Mouse (Mus musculus): ENCODE data around the gene Anp32a. TPM values are rescaled to one million over a fixed set of nuclear protein-coding genes. Genes with fewer than 3 reads are reported as not detected.
A peak's percentile ranks its signal among the peaks of the same experiment; 100 is the strongest.

The Anp32a gene
- total and polyA plus RNA-seq, 3 experiments, result 28.8 to 204 (median 189) TPM

DNA sequence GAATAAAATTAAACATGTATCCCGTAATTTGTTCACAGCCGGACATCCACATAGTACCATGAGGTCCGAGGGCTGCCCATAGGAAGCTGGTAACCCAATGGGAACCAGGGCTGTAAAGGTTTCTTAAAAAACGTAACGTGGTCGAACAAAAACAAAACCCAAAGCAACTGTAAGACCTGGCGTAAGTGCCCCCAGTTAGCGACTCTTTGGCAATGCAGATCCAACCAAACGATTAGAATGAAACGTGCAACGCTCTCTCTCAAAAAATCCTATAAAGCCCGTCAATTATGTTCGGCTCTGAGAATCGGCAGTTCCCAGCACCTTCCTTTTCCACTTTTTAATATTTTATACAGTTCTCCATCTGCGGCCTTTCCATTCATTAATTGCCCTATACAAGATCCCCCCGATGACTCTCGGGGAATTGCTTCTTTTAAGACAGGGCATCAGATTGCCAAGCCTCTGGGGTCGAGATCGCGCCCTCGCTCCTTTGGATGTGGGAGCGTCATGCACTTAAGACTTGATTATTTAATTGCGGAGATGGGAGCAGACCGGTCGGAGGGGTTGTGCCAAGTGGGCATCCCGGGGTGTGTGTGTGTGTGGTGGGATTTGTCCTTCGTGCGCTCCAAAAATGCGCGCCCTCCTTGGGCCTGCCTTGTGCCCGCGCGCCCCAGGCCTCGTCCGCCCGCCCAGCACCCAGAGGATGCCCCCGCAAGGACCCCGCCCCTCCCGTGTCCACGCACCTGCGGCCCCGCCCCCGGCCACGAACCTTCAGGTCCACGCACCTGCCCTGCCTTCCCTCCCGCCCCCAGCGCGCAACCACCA is 581 bp upstream of the Anp32a start:
- TF ChIP-seq POLR2A (IDR thresholded peaks at IDR 0.05; ENCODE audit: insufficient read depth, low read depth, low read length) (no peak), EP300 (IDR thresholded peaks at IDR 0.05; ENCODE audit: insufficient read depth, low read depth, low read length) (no peak), CTCF (IDR thresholded peaks at IDR 0.05) (no peak)
- Histone ChIP-seq H3K27ac (peak overlapping the region; percentile 100), H3K4me1 (ENCODE audit: control insufficient read depth, insufficient read depth, low read length) (peaks cover 12% of the 10 kb centered on the region), H3K27me3 (ENCODE audit: control insufficient read depth, insufficient read depth, low read length) (no peaks in the 10 kb centered on the region), H3K9ac (ENCODE audit: low read depth, low read length) (peak overlapping the region; percentile 85), H3K36me3 (ENCODE audit: control insufficient read depth, insufficient read depth, low read length) (peaks cover 3% of the 10 kb centered on the region; the same call in 1 of the 2 replicates), H3K79me2 (replicated peaks; ENCODE audit: control insufficient read depth, insufficient read depth, low read length) (peaks cover 7% of the 10 kb centered on the region), H3K4me3 (peak overlapping the region; percentile 86)
- DNase-seq, result no peak
- 5% methylated on average over 47 of the region's 48 CpGs for WGBS
- intact Hi-C loops (cut with DNase I), result no loop called here

DNA sequence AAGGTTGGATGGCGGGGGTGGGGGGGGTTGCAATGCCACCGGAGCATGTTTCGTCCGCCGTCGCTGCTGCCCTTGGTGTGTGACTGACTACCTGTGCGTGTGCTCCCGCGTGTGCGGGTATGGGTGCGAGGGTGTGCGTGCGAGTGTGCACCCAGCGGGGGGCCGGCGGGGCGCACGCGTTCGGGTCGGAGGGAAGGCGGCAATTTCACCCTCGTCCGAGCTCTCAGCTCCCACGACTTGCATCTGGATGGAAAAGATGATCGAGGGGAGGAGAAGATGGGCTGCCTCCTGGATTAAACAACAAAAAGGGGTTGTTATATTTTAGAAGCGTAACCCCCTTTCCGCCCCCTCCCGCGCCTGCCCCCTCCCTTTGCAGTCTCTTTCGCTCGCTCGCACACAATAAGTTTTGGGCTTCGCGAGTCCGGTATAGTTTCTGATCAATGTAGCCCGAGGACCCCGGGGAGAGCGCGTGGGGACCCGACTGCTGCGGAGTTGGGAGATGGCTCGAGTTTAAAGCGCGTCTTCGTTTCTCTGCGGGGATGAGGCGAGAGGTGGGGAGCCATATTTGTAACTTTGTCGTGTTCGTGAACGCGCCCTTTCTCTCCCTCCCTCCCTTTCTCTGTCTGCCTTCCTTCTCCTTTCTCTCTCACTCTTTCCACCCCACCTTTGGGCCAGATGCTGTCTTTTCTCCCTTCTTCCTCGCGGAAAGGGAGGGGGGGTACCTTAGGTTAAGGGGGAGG is 778 bp downstream of the Anp32a start:
- Histone ChIP-seq H3K27ac (peak overlapping the region; percentile 100), H3K79me2 (replicated peaks; ENCODE audit: control insufficient read depth, insufficient read depth, low read length) (peaks cover 7% of the 10 kb centered on the region), H3K9ac (ENCODE audit: low read depth, low read length) (peak overlapping the region; percentile 99), H3K4me3 (peak overlapping the region; percentile 86), H3K4me1 (ENCODE audit: control insufficient read depth, insufficient read depth, low read length) (peaks cover 16% of the 10 kb centered on the region), H3K36me3 (ENCODE audit: control insufficient read depth, insufficient read depth, low read length) (peaks cover 3% of the 10 kb centered on the region; the same call in 1 of the 2 replicates), H3K27me3 (ENCODE audit: control insufficient read depth, insufficient read depth, low read length) (no peaks in the 10 kb centered on the region)
- no peak for TF ChIP-seq CTCF (IDR thresholded peaks at IDR 0.05)
- peak; percentile 66 to 75 for DNase-seq
- under 1% methylated on average over 53 of the region's 54 CpGs for WGBS
- intact Hi-C loops (cut with DNase I), result loop anchor here (2.0 kb wide), 1 partner anchor 73 kb away; no protein-coding TSS in a partner anchor

DNA sequence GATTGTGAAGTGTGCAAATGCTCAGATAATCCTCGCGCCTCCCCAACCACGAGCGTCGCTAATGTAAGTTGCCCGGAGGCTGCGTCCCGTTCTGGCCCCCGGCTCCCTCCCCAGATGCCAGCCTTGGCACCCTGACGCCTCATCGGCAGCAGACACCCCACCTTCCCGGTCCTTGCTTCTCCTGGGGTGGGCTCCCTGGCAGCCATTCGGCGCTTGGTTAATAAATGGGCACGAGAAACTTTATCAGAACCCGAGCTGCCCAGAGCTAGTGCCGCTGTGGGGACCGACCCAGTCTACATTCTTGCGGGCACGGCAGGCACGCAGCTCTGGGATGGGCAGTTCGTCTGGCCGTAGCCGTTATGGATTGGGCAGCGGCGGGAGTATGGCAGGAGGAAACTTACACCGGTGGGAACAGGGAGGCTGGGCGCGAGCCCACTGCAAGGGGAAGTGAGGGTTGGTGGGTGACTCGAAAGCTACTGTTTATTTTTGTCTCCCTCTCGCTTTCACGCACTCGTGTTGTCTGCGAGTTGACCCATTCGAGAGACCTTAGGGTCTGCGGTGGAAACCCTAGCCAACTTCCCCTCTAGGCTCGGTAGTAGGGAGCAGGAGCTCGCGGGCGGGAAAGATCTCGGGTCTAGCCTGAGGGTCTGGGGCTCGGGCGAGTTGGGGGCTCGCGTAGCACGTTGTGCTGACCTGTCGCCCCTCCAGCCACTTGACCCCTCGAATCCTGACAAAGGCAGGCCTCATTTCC is 1.5 kb downstream of the Anp32a start:
- Histone ChIP-seq H3K4me3 (peak overlapping the region; percentile 86), H3K9ac (ENCODE audit: low read depth, low read length) (peak overlapping the region; percentile 99), H3K4me1 (ENCODE audit: control insufficient read depth, insufficient read depth, low read length) (peaks cover 19% of the 10 kb centered on the region), H3K79me2 (replicated peaks; ENCODE audit: control insufficient read depth, insufficient read depth, low read length) (peaks cover 9% of the 10 kb centered on the region), H3K36me3 (ENCODE audit: control insufficient read depth, insufficient read depth, low read length) (peaks cover under 1% of the 10 kb centered on the region; the same call in 1 of the 2 replicates), H3K27ac (peak overlapping the region; percentile 100), H3K27me3 (ENCODE audit: control insufficient read depth, insufficient read depth, low read length) (no peaks in the 10 kb centered on the region)
- TF ChIP-seq POLR2A (IDR thresholded peaks at IDR 0.05; ENCODE audit: insufficient read depth, low read depth, low read length), result peak; percentile 39; the same call in 1 of the 2 replicates
- TF ChIP-seq EP300 (IDR thresholded peaks at IDR 0.05; ENCODE audit: insufficient read depth, low read depth, low read length), result no peak
- TF ChIP-seq CTCF (IDR thresholded peaks at IDR 0.05), result no peak
- DNase-seq, result peak; percentile 77 to 82
- under 1% methylated on average over 48 of the region's 48 CpGs for WGBS
- intact Hi-C loops (cut with DNase I), result loop anchor here (1.0 to 2.0 kb wide), 2 partner anchors 31 to 72 kb away; no protein-coding TSS in a partner anchor

DNA sequence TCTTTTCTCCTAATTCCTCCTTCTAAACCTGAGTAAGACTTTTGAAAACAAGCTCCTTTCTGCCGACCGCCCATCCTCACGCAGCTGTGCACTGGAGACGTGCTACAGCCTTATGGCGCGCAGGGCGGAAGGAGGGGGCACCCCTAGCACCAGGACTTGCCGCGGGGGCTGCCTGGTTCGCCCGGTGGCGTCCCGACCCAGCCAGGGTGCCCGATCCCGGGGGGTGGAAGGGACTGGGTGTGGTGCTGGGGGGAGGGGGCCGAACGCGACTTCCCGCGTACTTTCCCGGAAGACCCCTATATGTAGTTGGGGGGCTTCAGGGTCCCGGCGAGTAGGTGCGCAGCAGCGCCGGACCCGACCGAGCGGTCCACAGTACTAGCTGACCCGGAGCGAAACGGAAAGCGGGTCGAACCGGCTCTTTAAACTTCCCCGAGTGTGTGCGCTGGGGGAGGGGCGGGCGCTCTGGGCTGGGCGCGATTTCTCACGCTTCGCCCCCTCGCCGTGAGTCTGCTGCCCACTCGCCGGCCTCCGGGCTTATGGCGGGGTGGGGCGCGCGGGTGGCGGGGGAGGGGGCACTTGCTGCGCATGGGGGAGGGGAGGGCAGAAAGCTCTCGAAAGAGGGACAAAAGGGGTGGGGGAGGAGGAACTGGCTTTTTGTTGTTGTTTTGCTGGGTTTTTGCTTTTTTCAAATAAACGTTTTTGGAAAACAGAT is 2.3 kb downstream of the Anp32a start:
- peaks cover 9% of the 10 kb centered on the region for H3K79me2 ChIP-seq (replicated peaks; ENCODE audit: control insufficient read depth, insufficient read depth, low read length)
- no peaks in the 10 kb centered on the region for H3K27me3 ChIP-seq (ENCODE audit: control insufficient read depth, insufficient read depth, low read length)
- peak; percentile 89 to 90 for DNase-seq
- H3K4me1 ChIP-seq (ENCODE audit: control insufficient read depth, insufficient read depth, low read length), result peaks cover 19% of the 10 kb centered on the region
- TF ChIP-seq CTCF (IDR thresholded peaks at IDR 0.05), result no peak
- TF ChIP-seq POLR2A (IDR thresholded peaks at IDR 0.05; ENCODE audit: insufficient read depth, low read depth, low read length), result peak; percentile 53; the same call in 1 of the 2 replicates
- H3K4me3 ChIP-seq, result peak overlapping the region; percentile 86
- intact Hi-C loops (cut with DNase I), result loop anchor here (1.0 to 2.0 kb wide), 2 partner anchors 30 to 71 kb away; no protein-coding TSS in a partner anchor
- WGBS, result under 1% methylated on average over 53 of the region's 56 CpGs
- H3K27ac ChIP-seq, result peak overlapping the region; percentile 100
- no peaks in the 10 kb centered on the region; the same call in 1 of the 2 replicates for H3K36me3 ChIP-seq (ENCODE audit: control insufficient read depth, insufficient read depth, low read length)
- H3K9ac ChIP-seq (ENCODE audit: low read depth, low read length), result peak overlapping the region; percentile 99

DNA sequence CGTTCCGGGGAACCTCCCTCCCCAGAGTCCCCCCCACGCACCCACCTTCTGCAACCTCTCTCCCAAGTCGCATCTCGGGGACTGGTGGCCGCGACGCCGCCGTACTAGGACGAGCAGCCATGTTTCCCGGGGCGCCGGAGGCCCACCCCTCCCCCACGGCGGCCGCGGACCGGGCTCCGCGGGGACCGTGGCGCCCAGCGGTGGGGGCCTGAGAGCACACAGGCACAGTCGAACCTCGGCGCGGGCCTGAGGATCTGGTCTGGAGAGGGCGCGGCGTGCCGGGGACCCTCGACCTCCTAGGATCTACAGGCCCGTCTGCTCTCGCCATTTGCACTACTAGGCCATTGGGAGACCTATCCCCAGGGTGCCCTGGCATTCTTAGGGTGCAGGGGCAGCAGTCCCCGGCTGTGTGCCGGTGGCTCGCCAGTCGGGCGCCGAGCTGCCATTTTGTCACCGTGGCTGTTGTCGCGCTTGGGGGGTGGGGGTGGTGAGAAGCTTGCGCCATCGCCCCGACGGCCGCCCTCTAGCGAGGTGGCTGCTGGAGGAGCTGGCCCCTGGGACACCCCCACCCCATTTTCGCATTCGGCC is 2.9 kb downstream of the Anp32a start:
- peaks cover 14% of the 10 kb centered on the region for H3K4me1 ChIP-seq (ENCODE audit: control insufficient read depth, insufficient read depth, low read length)

More for the DNA sequence above, 2.9 kb downstream of the Anp32a start:
- peaks cover 9% of the 10 kb centered on the region for H3K79me2 ChIP-seq (replicated peaks; ENCODE audit: control insufficient read depth, insufficient read depth, low read length)
- intact Hi-C loops (cut with DNase I), result loop anchor here (1.0 to 2.0 kb wide), 3 partner anchors 19 to 71 kb away; no protein-coding TSS in a partner anchor
- peak overlapping the region; percentile 99 for H3K9ac ChIP-seq (ENCODE audit: low read depth, low read length)
- DNase-seq, result peak; percentile 85
- H3K36me3 ChIP-seq (ENCODE audit: control insufficient read depth, insufficient read depth, low read length), result no peaks in the 10 kb centered on the region; the same call in 1 of the 2 replicates
- WGBS, result under 1% methylated on average over 51 of the region's 52 CpGs
- H3K4me3 ChIP-seq, result peak overlapping the region; percentile 86
- no peaks in the 10 kb centered on the region for H3K27me3 ChIP-seq (ENCODE audit: control insufficient read depth, insufficient read depth, low read length)
- TF ChIP-seq EP300 (IDR thresholded peaks at IDR 0.05; ENCODE audit: insufficient read depth, low read depth, low read length), result no peak
- 0 out of 2 replicates have a peak, but pooled peaks have one; percentile 3 for TF ChIP-seq POLR2A (IDR thresholded peaks at IDR 0.05; ENCODE audit: insufficient read depth, low read depth, low read length)
- H3K27ac ChIP-seq, result peak overlapping the region; percentile 100

Data from heart, adult 2 months (tissue).